Mouse (Mus musculus) MEL (cell line): ENCODE measurements around the gene Polr3b. TPM values are rescaled to one million over a fixed set of nuclear protein-coding genes. Genes with fewer than 3 reads are reported as not detected.

Experiments
- DNase-seq: peaks from one replicate; pipeline ENCODE4 v3.0.0; 2011; ENCODE audit warnings: low read depth, low spot score
- H3K27ac ChIP-seq: 2 replicates; pipeline ENCODE4 v1.5.1; 2012; ENCODE audit warnings: low read depth, mild to moderate bottlenecking, control low read depth, low read length, moderate library complexity; ENCODE audit not compliant: control insufficient read depth
- H3K27me3 ChIP-seq, 2 experiments: fragments of 150-350 bp in 1 of 2; sonication (generic) in 1 of 2; 2 replicates each; pipeline ENCODE4 v1.6.1; 2012; ENCODE audit warnings: low read length in 2 of 2, mild to moderate bottlenecking in 2 of 2, improper control_type of control experiment in 1 of 2, moderate library complexity in 1 of 2; ENCODE audit not compliant: insufficient read depth in 2 of 2, control insufficient read depth in 1 of 2
- H3K36me3 ChIP-seq, 2 experiments: 2 replicates each; pipeline ENCODE4 v1.6.1; 2012 to 2014; ENCODE audit warnings: low read length in 2 of 2, improper control_type of control experiment in 1 of 2, inconsistent platforms in 1 of 2, mild to moderate bottlenecking in 1 of 2; ENCODE audit not compliant: insufficient read depth in 2 of 2, control insufficient read depth in 1 of 2
- H3K4me1 ChIP-seq, 2 experiments: fragments of 150-350 bp in 1 of 2; sonication (generic) in 1 of 2; 2 replicates each; pipeline ENCODE4 v1.6.1; 2012; ENCODE audit warnings: low read length in 2 of 2, improper control_type of control experiment in 1 of 2, mild to moderate bottlenecking in 1 of 2; ENCODE audit not compliant: insufficient read depth in 2 of 2, control insufficient read depth in 1 of 2
- H3K4me3 ChIP-seq, 2 experiments: fragments of 150-350 bp in 1 of 2; sonication (generic) in 1 of 2; 2 replicates each; pipeline ENCODE4 v1.5.1; 2012; ENCODE audit warnings: low read depth in 2 of 2, low read length in 2 of 2, mild to moderate bottlenecking in 2 of 2, moderate library complexity in 2 of 2, control low read depth in 1 of 2, improper control_type of control experiment in 1 of 2; ENCODE audit not compliant: control insufficient read depth in 1 of 2, insufficient read depth in 1 of 2
- H3K79me2 ChIP-seq: 2 replicates; pipeline ENCODE4 v1.6.1; 2012; ENCODE audit warnings: mild to moderate bottlenecking, low read length, moderate library complexity; ENCODE audit not compliant: control insufficient read depth, poor library complexity, insufficient read depth
- H3K9ac ChIP-seq: 2 replicates; pipeline ENCODE4 v1.6.1; 2012; ENCODE audit warnings: low read depth, mild to moderate bottlenecking, control low read depth, low read length, moderate library complexity; ENCODE audit not compliant: control insufficient read depth, poor library complexity, severe bottlenecking
- H3K9me3 ChIP-seq: fragments of 150-350 bp; sonication (generic); replicated peaks from 2 replicates; pipeline ENCODE4 v1.6.1; 2012; ENCODE audit warnings: mild to moderate bottlenecking, low read length, improper control_type of control experiment, moderate library complexity; ENCODE audit not compliant: insufficient read depth
- CTCF ChIP-seq, 3 experiments: IDR thresholded peaks in 2 of 3; conservative IDR thresholded peaks in 1 of 3; 2 replicates each; pipeline ENCODE4 v1.5.1; 2011 to 2012; ENCODE audit warnings: low read length in 3 of 3, low read depth in 2 of 3, mild to moderate bottlenecking in 2 of 3, improper control_type of control experiment in 1 of 3, inconsistent platforms in 1 of 3, mixed read lengths in 1 of 3, moderate library complexity in 1 of 3; ENCODE audit not compliant: control insufficient read depth in 1 of 3, insufficient read depth in 1 of 3, poor library complexity in 1 of 3, severe bottlenecking in 1 of 3
- E2F4 ChIP-seq: IDR thresholded peaks from 2 replicates; pipeline ENCODE4 v1.6.1; 2011; ENCODE audit warnings: low read depth, low read length, improper control_type of control experiment, borderline replicate concordance
- ELF1 ChIP-seq: IDR thresholded peaks from 2 replicates; pipeline ENCODE4 v1.6.1; 2014; ENCODE audit warnings: low read depth, mild to moderate bottlenecking, inconsistent platforms, low read length, improper control_type of control experiment, moderate library complexity
- GABPA ChIP-seq: IDR thresholded peaks from 2 replicates; pipeline ENCODE4 v1.6.1; 2012; ENCODE audit warnings: low read depth, mild to moderate bottlenecking, inconsistent platforms, low read length, improper control_type of control experiment, moderate library complexity
- JUND ChIP-seq: IDR thresholded peaks from 2 replicates; pipeline ENCODE4 v1.6.1; 2011; ENCODE audit warnings: low read depth, mild to moderate bottlenecking, improper control_type of control experiment, low read length
- MAZ ChIP-seq: IDR thresholded peaks from 2 replicates; pipeline ENCODE4 v1.6.1; 2012; ENCODE audit warnings: low read depth, mild to moderate bottlenecking, inconsistent platforms, low read length, improper control_type of control experiment
- MEF2A ChIP-seq: IDR thresholded peaks from 2 replicates; pipeline ENCODE4 v1.6.1; 2014; ENCODE audit warnings: low read depth, mild to moderate bottlenecking, inconsistent platforms, low read length, improper control_type of control experiment; ENCODE audit not compliant: poor library complexity, insufficient replicate concordance, severe bottlenecking; ENCODE audit errors: extremely low read depth
- MXI1 ChIP-seq: IDR thresholded peaks from 2 replicates; pipeline ENCODE4 v1.6.1; 2011; ENCODE audit warnings: mild to moderate bottlenecking, low read depth, low read length, improper control_type of control experiment
- MYB ChIP-seq: IDR thresholded peaks from 2 replicates; pipeline ENCODE4 v1.6.1; 2011; ENCODE audit warnings: mild to moderate bottlenecking, low read depth, low read length, improper control_type of control experiment
- MYC ChIP-seq: IDR thresholded peaks from 2 replicates; pipeline ENCODE4 v1.6.1; 2011; ENCODE audit warnings: low read depth, mild to moderate bottlenecking, low read length, improper control_type of control experiment, moderate library complexity
- NRF1 ChIP-seq: IDR thresholded peaks from 2 replicates; pipeline ENCODE4 v1.6.1; 2014; ENCODE audit warnings: low read depth, mild to moderate bottlenecking, inconsistent platforms, low read length, improper control_type of control experiment, moderate library complexity; ENCODE audit not compliant: poor library complexity, insufficient read depth, severe bottlenecking
- POLR2A ChIP-seq, 2 experiments: IDR thresholded peaks; 2 replicates each; pipeline ENCODE4 v1.6.1; 2011 to 2012; ENCODE audit warnings: low read length in 2 of 2, mild to moderate bottlenecking in 2 of 2, control low read depth in 1 of 2, improper control_type of control experiment in 1 of 2, low read depth in 1 of 2, moderate library complexity in 1 of 2; ENCODE audit not compliant: control insufficient read depth in 1 of 2, insufficient read depth in 1 of 2, poor library complexity in 1 of 2
- POLR2AphosphoS2 ChIP-seq: IDR thresholded peaks from 2 replicates; pipeline ENCODE4 v1.6.1; 2011; ENCODE audit warnings: low read length, improper control_type of control experiment
- POLR2AphosphoS5 ChIP-seq: IDR thresholded peaks from 2 replicates; pipeline ENCODE4 v1.6.1; 2012; ENCODE audit warnings: low read depth, borderline replicate concordance, mild to moderate bottlenecking, inconsistent platforms, low read length, moderate library complexity, mixed read lengths
- RAD21 ChIP-seq: IDR thresholded peaks from 2 replicates; pipeline ENCODE4 v1.6.1; 2011; ENCODE audit warnings: mild to moderate bottlenecking, low read depth, low read length, improper control_type of control experiment
- SMC3 ChIP-seq: IDR thresholded peaks from 2 replicates; pipeline ENCODE4 v1.6.1; 2011; ENCODE audit warnings: low read depth, low read length, improper control_type of control experiment
- TAL1 ChIP-seq: IDR thresholded peaks from 2 replicates; pipeline ENCODE4 v1.6.1; 2012; ENCODE audit warnings: mild to moderate bottlenecking, inconsistent platforms, low read length, moderate library complexity, mixed read lengths
- TBP ChIP-seq: IDR thresholded peaks from 2 replicates; pipeline ENCODE4 v1.8.0; 2011; ENCODE audit warnings: low read depth, low read length, improper control_type of control experiment
- UBTF ChIP-seq: IDR thresholded peaks from 2 replicates; pipeline ENCODE4 v1.6.1; 2012; ENCODE audit warnings: low read depth, mild to moderate bottlenecking, inconsistent platforms, low read length, improper control_type of control experiment, moderate library complexity, borderline replicate concordance; ENCODE audit not compliant: insufficient read depth
- USF2 ChIP-seq, 2 experiments: IDR thresholded peaks; 2 replicates each; pipeline ENCODE4 v1.6.1; 2011 to 2012; ENCODE audit warnings: improper control_type of control experiment in 2 of 2, low read length in 2 of 2, borderline replicate concordance in 1 of 2, inconsistent platforms in 1 of 2, low read depth in 1 of 2, mild to moderate bottlenecking in 1 of 2; ENCODE audit not compliant: insufficient read depth in 1 of 2
- ZC3H11A ChIP-seq: IDR thresholded peaks from 2 replicates; pipeline ENCODE4 v1.6.1; 2012; ENCODE audit warnings: low read depth, mild to moderate bottlenecking, inconsistent platforms, low read length, improper control_type of control experiment
- ZNF384 ChIP-seq: IDR thresholded peaks from 2 replicates; pipeline ENCODE4 v1.6.1; 2012; ENCODE audit warnings: low read depth, mild to moderate bottlenecking, inconsistent platforms, low read length, improper control_type of control experiment
- polyA plus RNA-seq, 2 experiments: library from polyadenylated mRNA; stranded (reverse) in 1 of 2; unstranded in 1 of 2; fragments of >175 nt in 1 of 2; fragments of >200 nt in 1 of 2; gene quantifications; 2 replicates each; pipeline versions ENCODE4 v1.2.1 to v1.2.4; 2012; ENCODE audit warnings: low replicate concordance in 2 of 2, low read depth in 1 of 2; ENCODE audit not compliant: insufficient read length in 2 of 2, insufficient read depth in 1 of 2, missing spikeins in 1 of 2
- total RNA-seq: library from RNA; depleted of rRNA; stranded (reverse); fragments of 300-350 nt; gene quantifications from 2 replicates; pipeline ENCODE4 v1.2.3, GENCODE M21; 2012

Gene Polr3b
- total and polyA plus RNA-seq, 3 experiments: 19.8 to 24.2 TPM; not detected in 1

DNA sequence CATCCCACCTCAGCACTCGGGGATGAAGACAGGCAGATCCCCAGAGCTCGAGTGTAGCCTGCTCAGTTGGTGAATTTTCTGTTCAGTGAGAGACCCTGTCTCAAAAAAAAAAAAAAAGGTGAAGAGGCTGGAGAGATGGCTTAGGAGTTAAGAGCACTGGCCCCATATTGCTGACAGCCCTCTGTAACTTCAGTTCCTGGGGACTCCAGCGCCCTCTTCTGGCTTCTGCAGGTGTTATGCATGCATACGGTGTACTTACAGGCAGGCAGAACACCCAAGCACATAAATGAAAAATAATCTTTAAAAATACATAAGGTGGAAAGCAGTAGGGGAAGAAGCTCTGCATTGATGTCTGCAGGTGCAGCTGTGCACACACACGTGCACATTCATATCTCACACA is 9.1 kb downstream of the Polr3b start:
- Histone ChIP-seq H3K27ac (no peak overlapping the region), H3K27me3 (no peaks in the 10 kb centered on the region), H3K36me3 (peaks cover 0 to 1% of the 10 kb centered on the region in 2 experiments; a peak in 3 of 4 replicates), H3K9ac (no peak overlapping the region), H3K79me2 (no peaks in the 10 kb centered on the region), H3K4me1 (no peaks in the 10 kb centered on the region), H3K4me3 (no peak overlapping the region), H3K9me3 (no peaks in the 10 kb centered on the region)
- DNase-seq: peak; percentile 77
- no peak for TF ChIP-seq GABPA
- TF ChIP-seq POLR2AphosphoS2: no peak
- peak; percentile 67 to 74 (median 71) for TF ChIP-seq CTCF (IDR thresholded peaks at IDR 0.05 in 2 of 3, conservative IDR thresholded peaks at IDR 0.05 in 1 of 3; ENCODE audit: control insufficient read depth in 1 of 3, insufficient read depth in 1 of 3, low read depth in 2 of 3, low read length in 3 of 3, poor library complexity in 1 of 3, severe bottlenecking in 1 of 3)
- peak; percentile 69 for TF ChIP-seq RAD21
- no peak for TF ChIP-seq E2F4
- TF ChIP-seq POLR2A (IDR thresholded peaks at IDR 0.05; ENCODE audit: control insufficient read depth in 1 of 2, insufficient read depth in 1 of 2, low read depth in 1 of 2, low read length in 2 of 2, poor library complexity in 1 of 2): no peak
- peak; percentile 80 for TF ChIP-seq SMC3
- peak; percentile 77 for TF ChIP-seq ZC3H11A
- peak; percentile 63 for TF ChIP-seq ZNF384

DNA sequence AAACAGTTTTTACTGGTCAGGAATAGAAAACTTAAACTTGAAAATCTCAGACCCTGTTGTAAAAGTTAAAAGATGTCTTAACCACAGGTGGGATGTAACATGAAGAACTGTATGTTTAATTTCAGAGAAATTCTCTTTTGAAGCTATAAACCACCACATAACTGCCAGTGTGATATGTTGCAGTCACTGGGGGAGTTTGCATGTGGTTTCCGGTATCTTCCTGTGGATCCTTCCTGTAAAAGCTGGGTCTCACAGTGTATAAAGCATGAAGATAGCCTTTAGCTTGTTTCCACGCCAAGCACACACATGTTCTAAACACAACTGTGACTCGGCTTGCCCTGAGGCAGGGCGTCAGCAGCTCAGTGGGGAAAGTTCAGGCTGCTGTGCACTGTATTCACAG is 9.9 kb downstream of the Polr3b start:
- Histone ChIP-seq H3K27me3 (no peaks in the 10 kb centered on the region), H3K27ac (no peak overlapping the region), H3K4me3 (no peak overlapping the region), H3K4me1 (no peaks in the 10 kb centered on the region), H3K9ac (no peak overlapping the region), H3K36me3 (peaks cover 0 to 1% of the 10 kb centered on the region in 2 experiments; a peak in 3 of 4 replicates), H3K9me3 (no peaks in the 10 kb centered on the region), H3K79me2 (no peaks in the 10 kb centered on the region)
- TF ChIP-seq ELF1: no peak
- TF ChIP-seq POLR2A (IDR thresholded peaks at IDR 0.05; ENCODE audit: control insufficient read depth in 1 of 2, insufficient read depth in 1 of 2, low read depth in 1 of 2, low read length in 2 of 2, poor library complexity in 1 of 2): no peak
- no peak for TF ChIP-seq USF2 (IDR thresholded peaks at IDR 0.05; ENCODE audit: borderline replicate concordance in 1 of 2, insufficient read depth in 1 of 2, low read depth in 1 of 2, low read length in 2 of 2)
- TF ChIP-seq POLR2AphosphoS2: no peak
- no peak for DNase-seq

DNA sequence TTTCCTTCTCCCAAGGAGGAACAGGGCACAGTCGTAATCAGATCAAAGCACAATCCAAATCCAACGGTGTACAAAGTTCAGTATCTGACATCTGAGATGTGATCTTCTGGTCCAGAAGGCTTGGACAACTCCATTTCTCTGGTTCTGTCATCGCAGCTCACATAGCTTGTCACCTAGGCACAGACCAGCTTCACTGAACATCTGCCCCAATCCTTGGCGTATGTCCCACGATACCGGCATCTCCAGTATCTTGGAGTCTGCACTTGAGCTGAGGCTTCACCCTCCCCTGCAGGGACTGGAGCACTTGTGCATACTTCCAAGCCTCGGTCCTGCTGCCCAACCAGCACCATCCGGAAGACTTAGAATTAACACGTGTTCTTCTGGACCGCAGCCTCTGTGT is 14.6 kb downstream of the Polr3b start:
- Histone ChIP-seq H3K4me1 (peaks cover 9 to 13% of the 10 kb centered on the region in 2 experiments), H3K27me3 (no peaks in the 10 kb centered on the region), H3K9me3 (no peaks in the 10 kb centered on the region), H3K36me3 (peaks cover 5 to 17% of the 10 kb centered on the region in 2 experiments), H3K9ac (no peak overlapping the region), H3K4me3 (no peak overlapping the region), H3K79me2 (no peaks in the 10 kb centered on the region), H3K27ac (no peak overlapping the region)
- no peak for DNase-seq
- TF ChIP-seq NRF1 (no peak), JUND (no peak), TBP (no peak), MAZ (no peak), MYB (no peak), POLR2AphosphoS5 (no peak), MYC (no peak), TAL1 (no peak), POLR2AphosphoS2 (no peak), MEF2A (no peak), ZNF384 (no peak), MXI1 (no peak), CTCF (IDR thresholded peaks at IDR 0.05 in 2 of 3, conservative IDR thresholded peaks at IDR 0.05 in 1 of 3; ENCODE audit: control insufficient read depth in 1 of 3, insufficient read depth in 1 of 3, low read depth in 2 of 3, low read length in 3 of 3, poor library complexity in 1 of 3, severe bottlenecking in 1 of 3) (no peak), UBTF (no peak), USF2 (IDR thresholded peaks at IDR 0.05; ENCODE audit: borderline replicate concordance in 1 of 2, insufficient read depth in 1 of 2, low read depth in 1 of 2, low read length in 2 of 2) (no peak)
